Mouse (Mus musculus) liver, embryonic 14.5 days (tissue): ENCODE results near the gene Chtop. TPM values are rescaled to one million over a fixed set of nuclear protein-coding genes. Genes with fewer than 3 reads are reported as not detected.

Experiments used
- ATAC-seq: fragments of 200-750 bp; cut with Nextera tagmentation; 2 replicates; pipeline ENCODE4 v1.8.0; 2017; ENCODE audit warnings: moderate number of reproducible peaks, mild to moderate bottlenecking, moderate library complexity; ENCODE audit not compliant: insufficient read depth
- DNase-seq, 3 experiments: peaks; one replicate each; pipeline ENCODE4 v3.0.0-alpha.2; 2012 to 2013; ENCODE audit warnings: low read depth in 3 of 3, low spot score in 3 of 3
- H3K27ac ChIP-seq: fragments of 300-500 bp; sonication (generic); 2 replicates; pipeline ENCODE4 v1.5.1; 2014; ENCODE audit warnings: moderate library complexity, mild to moderate bottlenecking, control low read depth, inconsistent platforms
- H3K27me3 ChIP-seq: fragments of 300-500 bp; sonication (generic); 2 replicates; pipeline ENCODE4 v1.6.1; 2014; ENCODE audit warnings: mild to moderate bottlenecking, low read length, moderate library complexity; ENCODE audit not compliant: control insufficient read depth, insufficient read depth
- H3K36me3 ChIP-seq: fragments of 300-500 bp; sonication (generic); replicated peaks from 2 replicates; pipeline ENCODE4 v1.6.1; 2014; ENCODE audit warnings: low read depth; ENCODE audit not compliant: control insufficient read depth, insufficient read depth
- H3K4me1 ChIP-seq, 2 experiments: fragments of 200-500 bp in 1 of 2; fragments of 300-500 bp in 1 of 2; sonication (generic) in 1 of 2; replicated peaks; 2 replicates each; pipeline ENCODE4 v1.6.1; 2012 to 2014; ENCODE audit warnings: antibody characterized with exemption in 1 of 2, inconsistent platforms in 1 of 2, low read length in 1 of 2; ENCODE audit not compliant: control insufficient read depth in 2 of 2, insufficient read depth in 2 of 2
- H3K4me2 ChIP-seq: fragments of 300-500 bp; sonication (generic); 2 replicates; pipeline ENCODE4 v1.6.1; 2014; ENCODE audit warnings: low read depth, mild to moderate bottlenecking, control low read depth, moderate library complexity
- H3K4me3 ChIP-seq, 2 experiments: fragments of 200-500 bp in 1 of 2; fragments of 300-500 bp in 1 of 2; sonication (generic) in 1 of 2; 2 replicates each; pipeline ENCODE4 v1.5.1; 2012 to 2014; ENCODE audit warnings: low read depth in 2 of 2, low read length in 2 of 2, mild to moderate bottlenecking in 2 of 2, control low read depth in 1 of 2, inconsistent platforms in 1 of 2, moderate library complexity in 1 of 2; ENCODE audit not compliant: insufficient read depth in 1 of 2
- H3K9ac ChIP-seq: fragments of 300-500 bp; sonication (generic); replicated peaks from 2 replicates; pipeline ENCODE4 v1.6.1; 2014; ENCODE audit warnings: mild to moderate bottlenecking, control low read depth, moderate library complexity
- H3K9me3 ChIP-seq: fragments of 300-500 bp; sonication (generic); 2 replicates; pipeline ENCODE4 v1.6.1; 2016; ENCODE audit warnings: low read length, mixed read lengths; ENCODE audit not compliant: control insufficient read depth
- CTCF ChIP-seq: IDR thresholded peaks from 2 replicates; pipeline ENCODE4 v1.5.1; 2016; ENCODE audit warnings: antibody characterized with exemption, low read depth, control low read depth
- EP300 ChIP-seq: IDR thresholded peaks from 2 replicates; pipeline ENCODE4 v1.6.1; 2016; ENCODE audit warnings: antibody characterized with exemption, low read depth
- WGBS: fragments of 180-500 bp; shearing (Covaris S2); extraction: QIAGEN DNeasy Blood & Tissue Kit; methylation state at CpG from one replicate; pipeline ENCODE4 v1.1.7; 2014; ENCODE audit not compliant: insufficient replicate concordance; 5-methylcytosine and 5-hydroxymethylcytosine counted together
- polyA plus RNA-seq, 2 experiments: library from polyadenylated mRNA; depleted of rRNA in 1 of 2; stranded (reverse) in 1 of 2; unstranded in 1 of 2; fragments of >200 nt; fragmentation: Nextera tagmentation in 1 of 2; extraction: Ambion mirVana in 1 of 2; gene quantifications; 2 replicates each; pipeline versions ENCODE4 v1.2.1 to v1.2.3; 2012 to 2014

The Chtop gene
- polyA plus RNA-seq, 2 experiments = 29.7 to 49.9 TPM

- WGBS = under 1% methylated on average over 37 of the region's 37 CpGs
- ATAC-seq (peak; percentile 99), DNase-seq (peak; percentile 89 to 92 (median 90))
- Histone ChIP-seq H3K4me2 (peak within 1 kb of the TSS; percentile 68), H3K27ac (peak within 1 kb of the TSS; percentile 23), H3K4me1 (peaks cover 3 to 10% of the 10 kb centered on the region in 2 experiments; a peak in 3 of 4 replicates), H3K9ac (peak within 1 kb of the TSS; percentile 80), H3K4me3 (peak within 1 kb of the TSS; percentile 73 to 85), H3K36me3 (peaks cover 31% of the 10 kb centered on the region), H3K27me3 (no peaks in the 10 kb centered on the region), H3K9me3 (no peaks in the 10 kb centered on the region)
- TF ChIP-seq CTCF = peak; percentile 91
- TF ChIP-seq EP300 = no peak
Observed at GRCm38 (mm10) chr3:90490696-90491256, 18.5 kb downstream of the Chtop start, which contains the start of gene Snapin. Gene Snapin, minus strand, starts transcription at chr3:90491033.

GRCm38 (mm10) chr3:90488576-90488975, 20.7 kb downstream of the Chtop start:
- Histone ChIP-seq H3K4me1 (peaks cover 3 to 10% of the 10 kb centered on the region in 2 experiments; a peak in 3 of 4 replicates), H3K4me2 (no peak overlapping the region), H3K9ac (no peak overlapping the region), H3K4me3 (no peak overlapping the region), H3K27ac (no peak overlapping the region), H3K9me3 (no peaks in the 10 kb centered on the region), H3K36me3 (peaks cover 42% of the 10 kb centered on the region), H3K27me3 (no peaks in the 10 kb centered on the region)
- no peak for ATAC-seq
- DNase-seq = no peak
- 86% methylated on average over 6 of the region's 6 CpGs for WGBS
- TF ChIP-seq EP300 (no peak), CTCF (no peak)

- Histone ChIP-seq H3K27me3 (no peaks in the 10 kb centered on the region), H3K4me2 (no peak overlapping the region), H3K4me3 (no peak overlapping the region), H3K9ac (no peak overlapping the region), H3K9me3 (no peaks in the 10 kb centered on the region), H3K4me1 (peaks cover 3 to 10% of the 10 kb centered on the region in 2 experiments; a peak in 3 of 4 replicates), H3K27ac (no peak overlapping the region), H3K36me3 (peaks cover 58% of the 10 kb centered on the region)
- ATAC-seq = no peak
- 72% methylated on average over 5 of the region's 5 CpGs for WGBS
- DNase-seq = no peak
- TF ChIP-seq EP300 (no peak), CTCF (no peak)
Observed at GRCm38 (mm10) chr3:90486998-90487397, 22.3 kb downstream of the Chtop start.

- H3K9me3 ChIP-seq = no peaks in the 10 kb centered on the region
- H3K4me1 ChIP-seq = peaks cover 7 to 9% of the 10 kb centered on the region in 2 experiments
- no peaks in the 10 kb centered on the region for H3K27me3 ChIP-seq
- peaks cover 23% of the 10 kb centered on the region for H3K36me3 ChIP-seq
- under 1% methylated on average over 45 of the region's 45 CpGs for WGBS
- TF ChIP-seq EP300 = peak; percentile 54
- peak; percentile 73 for TF ChIP-seq CTCF
- peak within 1 kb of the TSS; percentile 88 for H3K9ac ChIP-seq
- peak within 1 kb of the TSS; percentile 14 for H3K27ac ChIP-seq
- H3K4me2 ChIP-seq = peak within 1 kb of the TSS; percentile 79
- DNase-seq (peak; percentile 96 to 98 (median 97)), ATAC-seq (peak; percentile 99)
- H3K4me3 ChIP-seq = peak within 1 kb of the TSS; percentile 83 to 99
Observed at GRCm38 (mm10) chr3:90475831-90476611, 33.3 kb downstream of the Chtop start, which contains the start of gene Ilf2. Gene Ilf2, plus strand, starts transcription at chr3:90476126.
